Mouse (Mus musculus) kidney, adult 10 weeks (tissue): ENCODE data around the gene Sgms1. TPM values are rescaled to one million over a fixed set of nuclear protein-coding genes. Genes with fewer than 3 reads are reported as not detected.

Source experiments
- polyA plus RNA-seq: library from polyadenylated mRNA; stranded (reverse); fragments of 350-450 nt; fragmentation: Illumina TruSeq; extraction: RNeasy Lipid Tissue Mini Kit (QIAGEN cat#74804); gene quantifications from one replicate; pipeline ENCODE4 v1.2.3, GENCODE M21; 2014; ENCODE audit warnings: low read depth, low replicate concordance

Gene Sgms1
- polyA plus RNA-seq = 98.6 TPM

GRCm38 (mm10) chr19:32389001-32389871 is at the start of gene Sgms1:
Gene Sgms1, minus strand, starts transcription at chr19:32389714.

GRCm38 (mm10) chr19:32107771-32108306 is 281.7 kb downstream of the Sgms1 start, which contains the start of gene Asah2:
Gene Asah2, minus strand, starts transcription at chr19:32108211.

Other genes starting within 250 kb of the Sgms1 start
- gene Rpl9-ps6, start 76.9 kb upstream of the Sgms1 start, polyA plus RNA-seq = 30.0 TPM
- 56.1 TPM for gene Minpp1, start 96.1 kb upstream of the Sgms1 start, polyA plus RNA-seq
- 637 TPM for gene Papss2, start 206.1 kb upstream of the Sgms1 start, polyA plus RNA-seq